Mouse (Mus musculus): ENCODE measurements around the gene Cct5. TPM values are rescaled to one million over a fixed set of nuclear protein-coding genes. Genes with fewer than 3 reads are reported as not detected.

The Cct5 gene
- polyA plus RNA-seq (2015; fragmentation: Nextera tagmentation; extraction: Ambion mirVana): 600 and 616 TPM in 2 replicates

GRCm38 (mm10) chr15:31601646-31602374 lies at the start of gene Cct5, which contains the start of gene Fam173b:
Cct5 (minus strand) TSS chr15:31601804.
Fam173b (plus strand) TSS chr15:31601852.
- peak within 1 kb of the TSS; percentile 97 for H3K9ac ChIP-seq

GRCm38 (mm10) chr15:31650821-31651220 lies 49.2 kb upstream of the Cct5 start:
- H3K4me3 ChIP-seq: no peak overlapping the region
- 94% methylated on average over 7 of the region's 7 CpGs for WGBS
- no peak overlapping the region for H3K27ac ChIP-seq
- no peaks in the 10 kb centered on the region for H3K4me1 ChIP-seq
- no peak for ATAC-seq
- no peak overlapping the region for H3K9ac ChIP-seq
- H3K4me2 ChIP-seq: no peak overlapping the region
- H3K36me3 ChIP-seq (ENCODE audit: poor library complexity, severe bottlenecking): no peaks in the 10 kb centered on the region
- no peaks in the 10 kb centered on the region for H3K9me3 ChIP-seq (replicated peaks)
- no peaks in the 10 kb centered on the region for H3K27me3 ChIP-seq

More at GRCm38 (mm10) chr15:31601646-31602374, at the start of gene Cct5, which contains the start of gene Fam173b:
- Histone ChIP-seq H3K4me2 (peak within 1 kb of the TSS; percentile 89), H3K36me3 (ENCODE audit: poor library complexity, severe bottlenecking) (peaks cover 12% of the 10 kb centered on the region), H3K4me1 (peaks cover 36% of the 10 kb centered on the region), H3K27me3 (no peaks in the 10 kb centered on the region), H3K27ac (peak within 1 kb of the TSS; percentile 91), H3K9me3 (replicated peaks) (no peaks in the 10 kb centered on the region), H3K4me3 (peak within 1 kb of the TSS; percentile 98)
- ATAC-seq: peak; percentile 94
- WGBS: under 1% methylated on average over 63 of the region's 63 CpGs

- H3K27me3 ChIP-seq: no peaks in the 10 kb centered on the region
- H3K4me2 ChIP-seq: no peak overlapping the region
- no peak overlapping the region for H3K9ac ChIP-seq
- no peaks in the 10 kb centered on the region for H3K9me3 ChIP-seq (replicated peaks)
- H3K4me3 ChIP-seq: no peak overlapping the region
- no peaks in the 10 kb centered on the region for H3K4me1 ChIP-seq
- no peaks in the 10 kb centered on the region for H3K36me3 ChIP-seq (ENCODE audit: poor library complexity, severe bottlenecking)
- no peak overlapping the region for H3K27ac ChIP-seq
- ATAC-seq: no peak
- 94% methylated on average over 12 of the region's 12 CpGs for WGBS
These were observed 48.1 kb upstream of the Cct5 start for GRCm38 (mm10) chr15:31649691-31650090.

GRCm38 (mm10) chr15:31647851-31648569 lies 46.4 kb upstream of the Cct5 start:
- H3K4me1 ChIP-seq: no peaks in the 10 kb centered on the region
- no peak overlapping the region for H3K9ac ChIP-seq
- H3K27me3 ChIP-seq: no peaks in the 10 kb centered on the region
- H3K4me3 ChIP-seq: no peak overlapping the region
- no peak for ATAC-seq
- WGBS: 86% methylated on average over 8 of the region's 8 CpGs
- H3K36me3 ChIP-seq (ENCODE audit: poor library complexity, severe bottlenecking): no peaks in the 10 kb centered on the region
- no peaks in the 10 kb centered on the region for H3K9me3 ChIP-seq (replicated peaks)
- H3K4me2 ChIP-seq: no peak overlapping the region
- no peak overlapping the region for H3K27ac ChIP-seq

GRCm38 (mm10) chr15:31647225-31647624 lies 45.6 kb upstream of the Cct5 start:
- H3K4me3 ChIP-seq: no peak overlapping the region
- H3K27ac ChIP-seq: no peak overlapping the region
- H3K4me2 ChIP-seq: no peak overlapping the region
- 88% methylated on average over 6 of the region's 6 CpGs for WGBS
- H3K36me3 ChIP-seq (ENCODE audit: poor library complexity, severe bottlenecking): no peaks in the 10 kb centered on the region
- no peak for ATAC-seq
- no peaks in the 10 kb centered on the region for H3K9me3 ChIP-seq (replicated peaks)
- H3K4me1 ChIP-seq: no peaks in the 10 kb centered on the region
- no peaks in the 10 kb centered on the region for H3K27me3 ChIP-seq
- H3K9ac ChIP-seq: no peak overlapping the region

GRCm38 (mm10) chr15:31636091-31636595 lies 34.5 kb upstream of the Cct5 start:
- Histone ChIP-seq H3K9me3 (replicated peaks) (peaks cover 11% of the 10 kb centered on the region; the same call in 1 of the 2 replicates), H3K27ac (no peak overlapping the region), H3K9ac (no peak overlapping the region), H3K27me3 (no peaks in the 10 kb centered on the region), H3K36me3 (ENCODE audit: poor library complexity, severe bottlenecking) (no peaks in the 10 kb centered on the region), H3K4me1 (no peaks in the 10 kb centered on the region), H3K4me2 (no peak overlapping the region), H3K4me3 (no peak overlapping the region)
- WGBS: 90% methylated on average over 9 of the region's 9 CpGs
- ATAC-seq: no peak

GRCm38 (mm10) chr15:31634582-31634981 lies 33.0 kb upstream of the Cct5 start:
- 82% methylated on average over 6 of the region's 6 CpGs for WGBS
- H3K9me3 ChIP-seq (replicated peaks): peaks cover 7% of the 10 kb centered on the region; the same call in 1 of the 2 replicates
- no peak overlapping the region for H3K27ac ChIP-seq
- H3K4me2 ChIP-seq: no peak overlapping the region
- H3K4me1 ChIP-seq: no peaks in the 10 kb centered on the region
- ATAC-seq: peak; percentile 74
- H3K27me3 ChIP-seq: no peaks in the 10 kb centered on the region
- H3K36me3 ChIP-seq (ENCODE audit: poor library complexity, severe bottlenecking): no peaks in the 10 kb centered on the region
- no peak overlapping the region for H3K4me3 ChIP-seq
- no peak overlapping the region for H3K9ac ChIP-seq

GRCm38 (mm10) chr15:31632478-31632877 lies 30.9 kb upstream of the Cct5 start:
- no peak overlapping the region for H3K4me3 ChIP-seq
- H3K9me3 ChIP-seq (replicated peaks): peaks cover 6% of the 10 kb centered on the region; the same call in 1 of the 2 replicates
- H3K36me3 ChIP-seq (ENCODE audit: poor library complexity, severe bottlenecking): no peaks in the 10 kb centered on the region
- H3K4me2 ChIP-seq: no peak overlapping the region
- no peak overlapping the region for H3K9ac ChIP-seq
- H3K27me3 ChIP-seq: no peaks in the 10 kb centered on the region
- no peak for ATAC-seq
- no peak overlapping the region for H3K27ac ChIP-seq
- WGBS: 93% methylated on average over 4 of the region's 4 CpGs
- peaks cover 12% of the 10 kb centered on the region for H3K4me1 ChIP-seq

- Histone ChIP-seq H3K27ac (no peak overlapping the region), H3K9ac (no peak overlapping the region), H3K4me2 (no peak overlapping the region), H3K4me3 (no peak overlapping the region), H3K27me3 (no peaks in the 10 kb centered on the region), H3K4me1 (peaks cover 19% of the 10 kb centered on the region), H3K36me3 (ENCODE audit: poor library complexity, severe bottlenecking) (no peaks in the 10 kb centered on the region), H3K9me3 (replicated peaks) (peaks cover 6% of the 10 kb centered on the region; the same call in 1 of the 2 replicates)
- no peak for ATAC-seq
- 79% methylated on average over 12 of the region's 12 CpGs for WGBS
These were observed 29.8 kb upstream of the Cct5 start for GRCm38 (mm10) chr15:31631396-31631858.

- Histone ChIP-seq H3K4me3 (no peak overlapping the region), H3K9ac (no peak overlapping the region), H3K27me3 (no peaks in the 10 kb centered on the region), H3K9me3 (replicated peaks) (peaks cover 6% of the 10 kb centered on the region; the same call in 1 of the 2 replicates), H3K36me3 (ENCODE audit: poor library complexity, severe bottlenecking) (no peaks in the 10 kb centered on the region; the same call in 1 of the 2 replicates), H3K4me2 (no peak overlapping the region), H3K27ac (no peak overlapping the region), H3K4me1 (peaks cover 19% of the 10 kb centered on the region)
- WGBS: 92% methylated on average over 3 of the region's 3 CpGs
- ATAC-seq: no peak
These were observed 28.0 kb upstream of the Cct5 start for GRCm38 (mm10) chr15:31629556-31629955.

GRCm38 (mm10) chr15:31628180-31628579 lies 26.6 kb upstream of the Cct5 start:
- no peak overlapping the region for H3K4me2 ChIP-seq
- peaks cover 5% of the 10 kb centered on the region; the same call in 1 of the 2 replicates for H3K36me3 ChIP-seq (ENCODE audit: poor library complexity, severe bottlenecking)
- 53% methylated on average over 10 of the region's 10 CpGs for WGBS
- no peak overlapping the region for H3K4me3 ChIP-seq
- H3K27me3 ChIP-seq: no peaks in the 10 kb centered on the region
- peak overlapping the region; percentile 65 for H3K27ac ChIP-seq
- ATAC-seq: peak; percentile 60; the same call in 1 of the 2 replicates
- peaks cover 19% of the 10 kb centered on the region for H3K4me1 ChIP-seq
- H3K9ac ChIP-seq: no peak overlapping the region
- no peaks in the 10 kb centered on the region for H3K9me3 ChIP-seq (replicated peaks)
